Mouse (Mus musculus) cerebellum, adult 2 months (tissue): ENCODE data around the gene Fstl1.

Source experiments
- CTCF ChIP-seq: fragments of 200-500 bp; IDR thresholded peaks from 2 replicates; pipeline ENCODE4 v1.5.1; 2011; ENCODE audit warnings: low read depth, mild to moderate bottlenecking, control low read depth, low read length, moderate library complexity, borderline replicate concordance; ENCODE audit not compliant: insufficient read depth
- POLR2A ChIP-seq: fragments of 200-500 bp; IDR thresholded peaks from 2 replicates; pipeline ENCODE4 v1.6.1; 2011; ENCODE audit warnings: low read length, control low read depth, borderline replicate concordance; ENCODE audit not compliant: insufficient read depth

DNA sequence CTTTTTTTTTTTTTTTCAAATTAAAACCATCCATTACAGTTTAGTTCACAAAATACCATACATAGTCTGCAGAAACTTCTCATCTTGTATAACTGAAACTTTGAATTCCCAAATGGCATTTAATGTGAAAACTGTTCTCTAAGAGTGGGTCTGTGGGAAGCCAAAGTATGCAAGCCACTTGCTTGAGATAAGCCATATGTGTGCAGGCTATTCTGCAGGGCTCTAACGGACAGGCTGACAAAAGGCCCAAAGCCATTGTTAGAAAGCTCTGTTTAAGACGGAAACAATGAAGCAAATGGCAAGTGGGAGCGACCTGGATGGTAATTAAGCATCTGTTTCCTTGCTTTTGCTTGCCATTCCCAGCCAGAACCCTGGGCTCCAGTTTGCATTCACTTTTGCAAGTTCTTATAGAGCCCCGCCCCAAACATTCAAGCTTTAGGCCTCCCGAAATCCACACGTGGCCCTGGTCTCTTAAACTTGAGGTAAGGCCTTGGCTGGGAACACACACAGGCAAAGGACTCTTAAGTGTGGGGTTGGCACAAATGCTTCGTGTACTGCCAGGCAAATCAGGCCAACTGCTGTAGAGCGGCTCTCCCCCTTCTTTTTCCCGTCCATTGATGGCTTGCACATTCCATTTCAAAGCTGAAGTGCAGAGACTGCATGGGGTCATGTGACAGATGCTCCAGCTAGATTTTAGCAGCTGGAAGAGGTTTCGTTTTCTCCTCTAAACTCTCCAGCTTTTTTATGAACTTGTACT, 32.4 kb downstream of the Fstl1 start:
- TF ChIP-seq POLR2A: no peak
- no peak for TF ChIP-seq CTCF
